Mouse (Mus musculus) CH12.LX (cell line): ENCODE data around the gene Srp14. TPM values are rescaled to one million over a fixed set of nuclear protein-coding genes. Genes with fewer than 3 reads are reported as not detected.

ENCODE experiments used
- DNase-seq: peaks from one replicate; pipeline ENCODE4 v3.0.0-alpha.2; 2013; ENCODE audit errors: extremely low read depth
- H3K27ac ChIP-seq: 2 replicates; pipeline ENCODE4 v1.5.1; 2012; ENCODE audit warnings: low read depth, mild to moderate bottlenecking, control low read depth, moderate library complexity; ENCODE audit not compliant: insufficient read depth
- H3K27me3 ChIP-seq: replicated peaks from 2 replicates; pipeline ENCODE3; 2012; ENCODE audit warnings: inconsistent platforms
- H3K36me3 ChIP-seq, 2 experiments: replicated peaks in 1 of 2; 2 replicates each; pipeline versions ENCODE3 to v1.6.1; 2012; ENCODE audit warnings: inconsistent platforms in 1 of 2, low read length in 1 of 2, mild to moderate bottlenecking in 1 of 2, mixed read lengths in 1 of 2, moderate library complexity in 1 of 2; ENCODE audit not compliant: control insufficient read depth in 1 of 2, insufficient read depth in 1 of 2
- H3K4me1 ChIP-seq, 2 experiments: 2 replicates each; pipeline ENCODE4 v1.6.1; 2012; ENCODE audit warnings: inconsistent platforms in 1 of 2, moderate library complexity in 1 of 2; ENCODE audit not compliant: insufficient read depth in 2 of 2, control insufficient read depth in 1 of 2
- H3K4me2 ChIP-seq: 2 replicates; pipeline ENCODE4 v1.6.1; 2012; ENCODE audit warnings: low read depth, mild to moderate bottlenecking, control low read depth; ENCODE audit not compliant: poor library complexity, insufficient read depth, severe bottlenecking
- H3K4me3 ChIP-seq, 3 experiments: fragments of 150-350 bp in 1 of 3; sonication (generic) in 1 of 3; replicated peaks in 1 of 3; 2 replicates each; pipeline versions ENCODE3 to v1.5.1; 2011 to 2012; ENCODE audit warnings: low read depth in 2 of 3, low read length in 2 of 3, mild to moderate bottlenecking in 2 of 3, moderate library complexity in 2 of 3, control low read depth in 1 of 3, improper control_type of control experiment in 1 of 3, inconsistent platforms in 1 of 3, mixed read lengths in 1 of 3; ENCODE audit not compliant: poor library complexity in 1 of 3
- H3K79me2 ChIP-seq: replicated peaks from 2 replicates; pipeline ENCODE4 v1.6.1; 2012; ENCODE audit warnings: mild to moderate bottlenecking, moderate library complexity; ENCODE audit not compliant: control insufficient read depth, poor library complexity, insufficient read depth, severe bottlenecking; ENCODE audit errors: extremely low read depth
- H3K9ac ChIP-seq: 2 replicates; pipeline ENCODE4 v1.6.1; 2012; ENCODE audit warnings: low read depth, mild to moderate bottlenecking, control low read depth, moderate library complexity; ENCODE audit not compliant: insufficient read depth
- H3K9me3 ChIP-seq: replicated peaks from 2 replicates; pipeline ENCODE3; 2012; ENCODE audit warnings: low read length, inconsistent platforms, mixed read lengths
- BHLHE40 ChIP-seq: IDR thresholded peaks from 2 replicates; pipeline ENCODE4 v1.6.1; 2011; ENCODE audit warnings: mild to moderate bottlenecking, low read depth, low read length, improper control_type of control experiment
- CHD2 ChIP-seq: IDR thresholded peaks from 2 replicates; pipeline ENCODE4 v1.6.1; 2011; ENCODE audit warnings: low read length, improper control_type of control experiment
- ELF1 ChIP-seq: IDR thresholded peaks from 2 replicates; pipeline ENCODE4 v1.6.1; 2014; ENCODE audit warnings: low read depth, mild to moderate bottlenecking, inconsistent platforms, low read length, improper control_type of control experiment
- EP300 ChIP-seq: IDR thresholded peaks from 2 replicates; pipeline ENCODE4 v1.6.1; 2011; ENCODE audit warnings: low read length, improper control_type of control experiment
- GABPA ChIP-seq: IDR thresholded peaks from 2 replicates; pipeline ENCODE4 v1.6.1; 2012; ENCODE audit warnings: low read depth, low read length, improper control_type of control experiment, inconsistent platforms; ENCODE audit not compliant: insufficient replicate concordance
- HCFC1 ChIP-seq: IDR thresholded peaks from 2 replicates; pipeline ENCODE4 v1.6.1; 2012; ENCODE audit warnings: low read depth, mild to moderate bottlenecking, inconsistent platforms, low read length, improper control_type of control experiment
- JUN ChIP-seq: IDR thresholded peaks from 2 replicates; pipeline ENCODE4 v1.6.1; 2011; ENCODE audit warnings: low read depth, mild to moderate bottlenecking, low read length, improper control_type of control experiment, moderate library complexity; ENCODE audit not compliant: insufficient read depth
- KAT2A ChIP-seq: IDR thresholded peaks from 2 replicates; pipeline ENCODE4 v1.6.1; 2012; ENCODE audit warnings: low read length, improper control_type of control experiment, inconsistent platforms; ENCODE audit not compliant: insufficient replicate concordance
- MAZ ChIP-seq: IDR thresholded peaks from 2 replicates; pipeline ENCODE4 v1.6.1; 2012; ENCODE audit warnings: low read depth, mild to moderate bottlenecking, inconsistent platforms, low read length, improper control_type of control experiment, moderate library complexity
- MXI1 ChIP-seq: IDR thresholded peaks from 2 replicates; pipeline ENCODE4 v1.6.1; 2011; ENCODE audit warnings: mild to moderate bottlenecking, low read depth, low read length, improper control_type of control experiment
- NELFE ChIP-seq: IDR thresholded peaks from 2 replicates; pipeline ENCODE4 v1.6.1; 2011; ENCODE audit warnings: low read depth, low read length, improper control_type of control experiment
- POLR2AphosphoS2 ChIP-seq: IDR thresholded peaks from 2 replicates; pipeline ENCODE4 v1.6.1; 2011; ENCODE audit warnings: low read depth, low read length, improper control_type of control experiment
- UBTF ChIP-seq: IDR thresholded peaks from 2 replicates; pipeline ENCODE4 v1.6.1; 2012; ENCODE audit warnings: low read depth, mild to moderate bottlenecking, inconsistent platforms, low read length, improper control_type of control experiment, moderate library complexity
- USF1 ChIP-seq: IDR thresholded peaks from 2 replicates; pipeline ENCODE4 v1.6.1; 2014; ENCODE audit warnings: low read depth, mild to moderate bottlenecking, inconsistent platforms, low read length, improper control_type of control experiment
- ZC3H11A ChIP-seq: IDR thresholded peaks from 2 replicates; pipeline ENCODE4 v1.6.1; 2012; ENCODE audit warnings: low read depth, mild to moderate bottlenecking, inconsistent platforms, low read length, improper control_type of control experiment
- ZKSCAN1 ChIP-seq: IDR thresholded peaks from 2 replicates; pipeline ENCODE4 v1.6.1; 2012; ENCODE audit warnings: low read depth, inconsistent platforms, low read length, improper control_type of control experiment, borderline replicate concordance
- ZNF384 ChIP-seq: IDR thresholded peaks from 2 replicates; pipeline ENCODE4 v1.6.1; 2012; ENCODE audit warnings: low read depth, low read length, improper control_type of control experiment, inconsistent platforms
- dilution Hi-C: fragments of 300-500 bp; cut with MboI; formaldehyde crosslinking; loops from 2 replicates; pipeline ENCODE4 v1.14.3; 2020; ENCODE audit warnings: low sequenced_read_pairs; ENCODE audit not compliant: extremely low pct_unique_long_range_greater_than_20kb, extremely low pct_ligation_motif_present
- in situ Hi-C: fragments of 300-500 bp; cut with MboI; formaldehyde crosslinking; loops from 3 replicates; pipeline ENCODE4 v1.14.3; 2019; ENCODE audit warnings: low sequenced_read_pairs, low pct_ligation_motif_present, low pct_unique_long_range_greater_than_20kb, mixed read lengths
- polyA plus RNA-seq: library from polyadenylated mRNA; unstranded; fragments of >175 nt; gene quantifications from 2 replicates; pipeline ENCODE4 v1.2.1, GENCODE M21; 2012; ENCODE audit warnings: low read depth; ENCODE audit not compliant: insufficient read length
- total RNA-seq, 2 experiments: library from RNA; depleted of rRNA; stranded (reverse); fragments of 300-350 nt in 1 of 2; fragments of >200 nt in 1 of 2; gene quantifications; 2 replicates each; pipeline ENCODE4 v1.2.3; 2012 to 2014

Srp14 gene
- total and polyA plus RNA-seq, 3 experiments = 139 to 215 (median 151) TPM

DNA sequence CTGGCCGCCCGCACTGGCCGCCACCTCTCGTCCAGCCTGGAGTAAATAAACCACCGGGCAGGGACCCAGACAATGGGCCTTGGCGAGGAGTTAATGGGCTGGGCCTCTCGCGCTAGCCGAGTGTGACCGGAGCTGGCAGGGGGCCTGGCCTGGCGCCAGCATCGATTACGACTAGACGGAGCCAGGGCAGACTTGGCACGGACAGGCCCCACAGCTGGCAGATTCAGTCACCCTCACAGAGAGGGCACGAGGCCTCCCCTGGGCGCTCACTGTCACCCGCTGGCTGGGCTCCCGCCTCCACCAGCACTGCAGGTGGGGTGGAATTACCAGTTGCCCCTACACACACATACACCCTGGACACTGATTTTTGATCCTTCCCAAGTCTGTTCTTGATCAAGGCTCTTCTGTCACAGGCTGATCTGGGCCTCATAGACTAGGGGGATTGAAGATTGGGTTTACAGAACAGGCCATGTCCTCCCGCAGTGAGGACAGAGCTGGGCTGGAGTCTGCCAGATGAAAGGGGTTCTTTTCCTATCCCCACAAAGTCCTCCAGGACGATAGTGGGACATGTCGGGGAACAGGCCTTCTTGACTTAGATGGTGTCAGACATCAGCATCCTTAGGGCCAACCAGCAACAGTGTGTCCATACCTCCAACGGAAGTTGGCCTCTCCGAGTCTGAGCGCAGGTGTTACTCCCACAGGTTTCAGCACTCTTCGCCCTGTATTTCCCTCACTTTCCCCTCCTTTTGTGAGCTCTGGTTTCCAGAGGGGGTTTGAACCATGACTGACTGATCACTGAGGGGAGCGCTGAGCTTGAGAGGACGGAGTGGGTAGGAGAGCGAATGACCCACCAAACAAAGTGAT is 31.2 kb upstream of the Srp14 start:
- H3K79me2 ChIP-seq = no peaks in the 10 kb centered on the region
- no peak for TF ChIP-seq EP300
- no peak for TF ChIP-seq UBTF
- no peak for TF ChIP-seq ZNF384
- TF ChIP-seq BHLHE40 = no peak
- TF ChIP-seq MXI1 = no peak
- TF ChIP-seq GABPA = no peak
- TF ChIP-seq CHD2 = no peak
- TF ChIP-seq ELF1 = no peak
- no peak for TF ChIP-seq POLR2AphosphoS2
- no peak for TF ChIP-seq ZC3H11A
- TF ChIP-seq JUN = no peak
- TF ChIP-seq USF1 = no peak
- TF ChIP-seq NELFE = no peak
- TF ChIP-seq ZKSCAN1 = no peak
- no peak for TF ChIP-seq KAT2A
- H3K4me2 ChIP-seq = no peak overlapping the region
- H3K36me3 ChIP-seq = no peaks in the 10 kb centered on the region
- H3K9me3 ChIP-seq = no peaks in the 10 kb centered on the region
- DNase-seq = no peak
- H3K4me3 ChIP-seq = no peak overlapping the region
- H3K27me3 ChIP-seq = peaks cover under 1% of the 10 kb centered on the region
- dilution Hi-C loops (no loop called here), in situ Hi-C loops (no loop called here)
- H3K4me1 ChIP-seq = peaks cover 5 to 22% of the 10 kb centered on the region in 2 experiments; a peak in 3 of 4 replicates
- H3K9ac ChIP-seq = no peak overlapping the region
- no peak overlapping the region for H3K27ac ChIP-seq

DNA sequence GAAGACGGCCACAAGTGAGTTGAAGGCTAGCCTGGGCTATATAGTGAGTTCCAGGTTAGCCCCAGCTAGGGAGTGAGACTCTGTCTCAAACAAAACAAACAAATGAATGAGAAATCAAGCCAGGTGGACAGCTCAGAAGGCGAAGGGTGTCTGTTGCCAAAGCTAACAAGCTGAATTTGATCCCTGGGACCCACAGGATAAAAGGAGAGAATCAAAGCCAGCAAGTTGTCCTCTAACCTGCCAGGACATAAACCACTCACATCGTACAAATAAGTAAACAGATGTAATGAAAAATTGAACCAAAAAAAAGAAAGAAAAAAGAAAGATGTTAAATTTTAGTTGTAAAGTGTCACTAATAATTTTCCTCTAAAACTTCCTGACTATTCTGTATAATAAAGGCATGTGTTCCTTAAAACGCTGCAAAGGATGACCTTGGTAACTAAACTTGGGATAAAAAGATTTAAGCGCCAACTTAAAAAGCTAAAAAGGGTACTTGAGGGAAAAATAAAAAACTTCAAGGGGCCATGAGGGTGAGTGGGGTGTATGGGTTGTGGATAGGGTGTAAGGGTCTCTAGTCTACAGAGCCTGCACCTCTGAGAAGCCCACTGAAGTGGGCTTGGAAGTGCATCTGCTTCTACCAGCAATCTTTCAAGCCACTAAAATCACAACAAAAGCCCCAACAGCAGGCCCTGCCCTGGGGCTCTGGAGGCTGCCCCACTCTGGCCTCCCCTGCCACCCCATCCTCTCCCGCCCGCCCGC is 30.4 kb upstream of the Srp14 start:
- no peaks in the 10 kb centered on the region for H3K36me3 ChIP-seq
- dilution Hi-C loops (no loop called here), in situ Hi-C loops (no loop called here)
- no peaks in the 10 kb centered on the region for H3K79me2 ChIP-seq
- no peak overlapping the region for H3K4me3 ChIP-seq
- no peak overlapping the region for H3K27ac ChIP-seq
- no peak overlapping the region for H3K4me2 ChIP-seq
- H3K9ac ChIP-seq = no peak overlapping the region
- peaks cover 5% of the 10 kb centered on the region for H3K27me3 ChIP-seq
- TF ChIP-seq HCFC1 (no peak), MAZ (no peak)
- no peaks in the 10 kb centered on the region for H3K9me3 ChIP-seq
- peaks cover 5 to 22% of the 10 kb centered on the region in 2 experiments; a peak in 3 of 4 replicates for H3K4me1 ChIP-seq
- DNase-seq = no peak
